Mouse (Mus musculus): ENCODE measurements around the gene Pld1. TPM values are rescaled to one million over a fixed set of nuclear protein-coding genes. Genes with fewer than 3 reads are reported as not detected.
A peak's percentile ranks its signal among the peaks of the same experiment; 100 is the strongest.

Gene Pld1
- polyA plus RNA-seq, 1 experiment from 2014 or later = 2.3 TPM

DNA sequence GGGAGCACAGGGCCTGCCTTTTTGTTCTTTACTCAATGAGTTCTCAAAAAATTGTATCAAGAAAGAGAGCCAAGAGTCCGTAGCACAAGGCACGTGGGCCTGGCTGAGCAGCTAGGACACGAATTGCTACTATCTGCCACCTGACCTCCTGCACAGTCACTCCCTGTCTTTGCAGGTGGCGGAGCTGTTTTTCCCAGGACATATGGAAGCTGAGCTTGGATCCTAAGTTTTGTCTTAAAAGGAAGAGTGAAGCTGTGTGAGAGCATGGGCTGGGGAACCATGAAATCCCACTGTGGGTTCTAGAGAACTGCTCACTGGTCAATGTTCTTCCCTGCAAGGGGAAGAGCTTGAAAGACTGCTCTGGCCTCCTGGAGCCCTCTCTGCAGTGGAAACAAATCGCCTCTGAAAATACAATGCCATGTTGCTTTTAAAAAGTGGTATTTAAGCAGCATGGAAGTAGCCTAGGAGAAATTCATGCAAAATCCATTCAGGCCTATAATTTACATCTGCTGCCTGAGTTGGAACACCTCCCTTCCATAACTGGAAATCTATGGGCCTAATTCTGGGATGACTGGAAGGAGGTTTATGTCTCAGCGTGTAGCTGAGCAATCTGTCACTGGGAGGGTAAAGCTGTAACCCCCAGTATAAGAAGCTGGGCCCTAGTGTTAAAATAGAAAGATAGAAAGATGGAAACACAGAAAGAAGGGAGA lies 229.5 kb downstream of the Pld1 start:
- Histone ChIP-seq H3K9me3 (ENCODE audit: control insufficient read depth, low read length) (no peaks in the 10 kb centered on the region), H3K9ac (replicated peaks; ENCODE audit: low read depth, low read length) (no peak overlapping the region), H3K4me3 (replicated peaks; ENCODE audit: low read length) (no peak overlapping the region), H3K27ac (ENCODE audit: low read length) (no peak overlapping the region), H3K27me3 (replicated peaks; ENCODE audit: control insufficient read depth, insufficient read depth, low read length) (no peaks in the 10 kb centered on the region), H3K4me2 (ENCODE audit: low read length) (no peak overlapping the region), H3K4me1 (replicated peaks; ENCODE audit: control insufficient read depth, insufficient read depth, low read length) (peaks cover 8% of the 10 kb centered on the region; the same call in 1 of the 2 replicates), H3K36me3 (ENCODE audit: control insufficient read depth, insufficient read depth) (no peaks in the 10 kb centered on the region)
- WGBS = 77% methylated on average over 6 of the region's 6 CpGs
- no peak for ATAC-seq

- Histone ChIP-seq H3K4me1 (replicated peaks; ENCODE audit: control insufficient read depth, insufficient read depth, low read length) (peaks cover 15% of the 10 kb centered on the region), H3K9ac (replicated peaks; ENCODE audit: low read depth, low read length) (no peak overlapping the region), H3K4me3 (replicated peaks; ENCODE audit: low read length) (no peak overlapping the region), H3K4me2 (ENCODE audit: low read length) (no peak overlapping the region), H3K9me3 (ENCODE audit: control insufficient read depth, low read length) (no peaks in the 10 kb centered on the region), H3K36me3 (ENCODE audit: control insufficient read depth, insufficient read depth) (no peaks in the 10 kb centered on the region), H3K27me3 (replicated peaks; ENCODE audit: control insufficient read depth, insufficient read depth, low read length) (no peaks in the 10 kb centered on the region), H3K27ac (ENCODE audit: low read length) (no peak overlapping the region)
- ATAC-seq = no peak
- 43% methylated on average over 17 of the region's 17 CpGs for WGBS
These were observed 232.6 kb downstream of the Pld1 start for GRCm38 (mm10) chr3:28170911-28171618.

- Histone ChIP-seq H3K4me3 (replicated peaks; ENCODE audit: low read length) (peak overlapping the region; percentile 42), H3K27me3 (replicated peaks; ENCODE audit: control insufficient read depth, insufficient read depth, low read length) (no peaks in the 10 kb centered on the region), H3K36me3 (ENCODE audit: control insufficient read depth, insufficient read depth) (no peaks in the 10 kb centered on the region), H3K9me3 (ENCODE audit: control insufficient read depth, low read length) (no peaks in the 10 kb centered on the region), H3K27ac (ENCODE audit: low read length) (peak overlapping the region; percentile 67), H3K4me2 (ENCODE audit: low read length) (peak overlapping the region; percentile 65), H3K9ac (replicated peaks; ENCODE audit: low read depth, low read length) (peak overlapping the region; percentile 59), H3K4me1 (replicated peaks; ENCODE audit: control insufficient read depth, insufficient read depth, low read length) (peaks cover 17% of the 10 kb centered on the region)
- ATAC-seq = peak; percentile 100
- WGBS = 3% methylated on average over 21 of the region's 21 CpGs
These were observed 237.8 kb downstream of the Pld1 start for GRCm38 (mm10) chr3:28175997-28176967.

DNA sequence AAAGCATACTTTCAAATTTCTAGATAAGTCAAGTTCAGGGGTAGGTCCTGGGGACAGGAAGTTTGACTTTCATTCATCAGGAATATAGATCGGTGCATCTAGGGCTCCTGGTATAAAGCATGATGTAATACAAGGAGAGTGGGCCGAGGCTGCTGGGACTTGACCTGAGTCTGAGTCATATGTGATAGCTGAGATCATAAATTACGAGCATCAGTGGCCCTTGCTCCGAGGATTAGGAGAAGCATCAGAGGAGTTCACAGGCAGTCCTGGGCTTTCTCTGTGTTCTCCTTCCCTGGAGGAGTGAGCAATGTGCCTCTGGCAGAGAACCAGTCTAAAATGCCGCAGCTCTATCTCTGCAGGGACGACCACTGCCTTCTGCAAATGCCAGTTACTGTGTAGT lies 239.8 kb downstream of the Pld1 start:
- ATAC-seq = no peak
- H3K9me3 ChIP-seq (ENCODE audit: control insufficient read depth, low read length) = no peaks in the 10 kb centered on the region
- no peak overlapping the region for H3K9ac ChIP-seq (replicated peaks; ENCODE audit: low read depth, low read length)
- H3K4me2 ChIP-seq (ENCODE audit: low read length) = no peak overlapping the region
- H3K27me3 ChIP-seq (replicated peaks; ENCODE audit: control insufficient read depth, insufficient read depth, low read length) = no peaks in the 10 kb centered on the region
- 84% methylated on average over 6 of the region's 6 CpGs for WGBS
- no peak overlapping the region for H3K4me3 ChIP-seq (replicated peaks; ENCODE audit: low read length)
- no peaks in the 10 kb centered on the region for H3K36me3 ChIP-seq (ENCODE audit: control insufficient read depth, insufficient read depth)
- no peak overlapping the region for H3K27ac ChIP-seq (ENCODE audit: low read length)
- peaks cover 15% of the 10 kb centered on the region for H3K4me1 ChIP-seq (replicated peaks; ENCODE audit: control insufficient read depth, insufficient read depth, low read length)

Other genes with a start within 250 kb of the Pld1 start
- gene Fndc3b, start 227.4 kb upstream of the Pld1 start, polyA plus RNA-seq (2015; fragmentation: Nextera tagmentation; extraction: Ambion mirVana) = 6.7 TPM in 2 replicates
- 0.48 TPM in 1 of 2 replicates, not detected in the other for gene Tmem212, start 42.3 kb upstream of the Pld1 start, polyA plus RNA-seq (2015; fragmentation: Nextera tagmentation; extraction: Ambion mirVana)